7 mouse cellular contexts compared by ENCODE assay signal in genomic region chr1:138136373-138136779, GRCm38 (mm10). TPM values are rescaled to one million over a fixed set of nuclear protein-coding genes. Genes with fewer than 3 reads are reported as not detected.
DNase-seq lines count a peak whose midpoint lies in the region; ATAC-seq and TF ChIP-seq lines count a peak whose summit lies in the region.

No protein-coding gene starts in this region.

- no peaks in the 10 kb centered on the region for H3K36me3 ChIP-seq in kidney, adult 2 months (ENCODE audit: control insufficient read depth, insufficient read depth, low read length)

- no peak for TF ChIP-seq CTCF in kidney, adult 2 months (conservative IDR thresholded peaks at IDR 0.05; ENCODE audit: insufficient read depth, insufficient read length, low read depth, low read length)

- no peaks in the 10 kb centered on the region for H3K27me3 ChIP-seq in kidney, adult 2 months (replicated peaks; ENCODE audit: control insufficient read depth, insufficient read depth, low read length)

- TF ChIP-seq POLR2A in kidney, adult 2 months (IDR thresholded peaks at IDR 0.05; ENCODE audit: low read depth, low read length): no peak

- intact Hi-C loops in left cerebral cortex, postnatal 4 days (cut with DNase I): loop anchor here (10.0 kb wide), 3 partner anchors 188 to 1018 kb away; no protein-coding TSS in a partner anchor

- 42% methylated on average over 17 of the region's 17 CpGs for WGBS in kidney, adult 2 months

- no peak overlapping the region for H3K27ac ChIP-seq in kidney, adult 2 months (ENCODE audit: insufficient read depth, low read depth, low read length)

- peak; percentile 95 for ATAC-seq in megakaryocyte-erythroid progenitor cell, adult 5-6 weeks (replicated peaks; ENCODE audit: low FRiP score, low TSS enrichment, poor library complexity, severe bottlenecking)

- H3K4me1 ChIP-seq in kidney, adult 2 months (ENCODE audit: control insufficient read depth, insufficient read depth, low read length): no peaks in the 10 kb centered on the region

- H3K4me3 ChIP-seq in kidney, adult 2 months (ENCODE audit: insufficient read depth, low read depth, low read length): no peak overlapping the region

- peak; percentile 14 for DNase-seq in adrenal gland, adult 8-10 months
- peak; percentile 66 for DNase-seq in embryo, embryonic 11 days
- DNase-seq in heart, adult 18-20 months: peak; percentile 22 to 83
- peak; percentile 57 for DNase-seq in kidney, adult 2 months
- peak; percentile 40 for DNase-seq in left cerebral cortex, postnatal 4 days
- peak; percentile 73 for DNase-seq in right cerebral cortex, postnatal 25 days

RNA-seq across cellular contexts. Expression of gene Ptprc, which starts 39.1 kb away (rescaled TPM):
- total RNA-seq in adrenal gland, adult 8-10 months (2022): 10 to 100 TPM in 2 of 4 experiments, 1 to 10 TPM in 2; 6.8 to 18.3 (median 12.3) TPM
- total RNA-seq in heart, adult 18-20 months (2021): 10 to 100 TPM in 1 of 2 experiments, 1 to 10 TPM in 1; 4.2 to 18.7 TPM
- polyA plus RNA-seq in kidney, adult 2 months (2012; rRNA removed): 3.5 and 17.3 TPM in 2 replicates
- total RNA-seq in left cerebral cortex, postnatal 4 days (2021): 1 to 10 TPM; 1.9 to 2.4 TPM
- total RNA-seq in megakaryocyte-erythroid progenitor cell, adult 5-6 weeks (2014; fragmentation: Nextera tagmentation): 66.2 and 119 TPM in 2 replicates
- total RNA-seq in megakaryocyte-erythroid progenitor cell, adult 5-6 weeks (2017): 101 and 111 TPM in 2 replicates

Comparison
In these comparisons a context has a peak if more than half of its experiments do, and no peak if none do; other contexts are left out.
1. DNase-seq: peak in every context shown above with its lines; median percentile 73 in right cerebral cortex, postnatal 25 days; 66 in embryo, embryonic 11 days; 57 in kidney, adult 2 months; 52 in heart, adult 18-20 months; 40 in left cerebral cortex, postnatal 4 days; 14 in adrenal gland, adult 8-10 months.